Mouse (Mus musculus) liver, embryonic 14.5 days (tissue): Measurements from ENCODE around the gene Itga10. TPM values are rescaled to one million over a fixed set of nuclear protein-coding genes. Genes with fewer than 3 reads are reported as not detected.
A peak's percentile ranks its signal among the peaks of the same experiment; 100 is the strongest.
"Not testable (repeated sequence)": the region's sequence is repeated elsewhere in the genome, so short reads cannot be mapped to it uniquely, and the experiment has no call there.

Experiments
- ATAC-seq: fragments of 200-750 bp; cut with Nextera tagmentation; 2 replicates; pipeline ENCODE4 v1.8.0; 2017; ENCODE audit warnings: moderate number of reproducible peaks, mild to moderate bottlenecking, moderate library complexity; ENCODE audit not compliant: insufficient read depth
- DNase-seq, 3 experiments: peaks; one replicate each; pipeline ENCODE4 v3.0.0-alpha.2; 2012 to 2013; ENCODE audit warnings: low read depth in 3 of 3, low spot score in 3 of 3
- H3K27ac ChIP-seq: fragments of 300-500 bp; sonication (generic); 2 replicates; pipeline ENCODE4 v1.5.1; 2014; ENCODE audit warnings: moderate library complexity, mild to moderate bottlenecking, control low read depth, inconsistent platforms
- H3K27me3 ChIP-seq: fragments of 300-500 bp; sonication (generic); 2 replicates; pipeline ENCODE4 v1.6.1; 2014; ENCODE audit warnings: mild to moderate bottlenecking, low read length, moderate library complexity; ENCODE audit not compliant: control insufficient read depth, insufficient read depth
- H3K36me3 ChIP-seq: fragments of 300-500 bp; sonication (generic); replicated peaks from 2 replicates; pipeline ENCODE4 v1.6.1; 2014; ENCODE audit warnings: low read depth; ENCODE audit not compliant: control insufficient read depth, insufficient read depth
- H3K4me1 ChIP-seq, 2 experiments: fragments of 200-500 bp in 1 of 2; fragments of 300-500 bp in 1 of 2; sonication (generic) in 1 of 2; replicated peaks; 2 replicates each; pipeline ENCODE4 v1.6.1; 2012 to 2014; ENCODE audit warnings: antibody characterized with exemption in 1 of 2, inconsistent platforms in 1 of 2, low read length in 1 of 2; ENCODE audit not compliant: control insufficient read depth in 2 of 2, insufficient read depth in 2 of 2
- H3K4me2 ChIP-seq: fragments of 300-500 bp; sonication (generic); 2 replicates; pipeline ENCODE4 v1.6.1; 2014; ENCODE audit warnings: low read depth, mild to moderate bottlenecking, control low read depth, moderate library complexity
- H3K4me3 ChIP-seq, 2 experiments: fragments of 200-500 bp in 1 of 2; fragments of 300-500 bp in 1 of 2; sonication (generic) in 1 of 2; 2 replicates each; pipeline ENCODE4 v1.5.1; 2012 to 2014; ENCODE audit warnings: low read depth in 2 of 2, low read length in 2 of 2, mild to moderate bottlenecking in 2 of 2, control low read depth in 1 of 2, inconsistent platforms in 1 of 2, moderate library complexity in 1 of 2; ENCODE audit not compliant: insufficient read depth in 1 of 2
- H3K9ac ChIP-seq: fragments of 300-500 bp; sonication (generic); replicated peaks from 2 replicates; pipeline ENCODE4 v1.6.1; 2014; ENCODE audit warnings: mild to moderate bottlenecking, control low read depth, moderate library complexity
- H3K9me3 ChIP-seq: fragments of 300-500 bp; sonication (generic); 2 replicates; pipeline ENCODE4 v1.6.1; 2016; ENCODE audit warnings: low read length, mixed read lengths; ENCODE audit not compliant: control insufficient read depth
- CTCF ChIP-seq: IDR thresholded peaks from 2 replicates; pipeline ENCODE4 v1.5.1; 2016; ENCODE audit warnings: antibody characterized with exemption, low read depth, control low read depth
- EP300 ChIP-seq: IDR thresholded peaks from 2 replicates; pipeline ENCODE4 v1.6.1; 2016; ENCODE audit warnings: antibody characterized with exemption, low read depth
- WGBS: fragments of 180-500 bp; shearing (Covaris S2); extraction: QIAGEN DNeasy Blood & Tissue Kit; methylation state at CpG from one replicate; pipeline ENCODE4 v1.1.7; 2014; ENCODE audit not compliant: insufficient replicate concordance; 5-methylcytosine and 5-hydroxymethylcytosine counted together
- polyA plus RNA-seq, 2 experiments: library from polyadenylated mRNA; depleted of rRNA in 1 of 2; stranded (reverse) in 1 of 2; unstranded in 1 of 2; fragments of >200 nt; fragmentation: Nextera tagmentation in 1 of 2; extraction: Ambion mirVana in 1 of 2; gene quantifications; 2 replicates each; pipeline versions ENCODE4 v1.2.1 to v1.2.3; 2012 to 2014

Gene Itga10
- polyA plus RNA-seq, 2 experiments = 0.05 to 0.47 TPM

DNA sequence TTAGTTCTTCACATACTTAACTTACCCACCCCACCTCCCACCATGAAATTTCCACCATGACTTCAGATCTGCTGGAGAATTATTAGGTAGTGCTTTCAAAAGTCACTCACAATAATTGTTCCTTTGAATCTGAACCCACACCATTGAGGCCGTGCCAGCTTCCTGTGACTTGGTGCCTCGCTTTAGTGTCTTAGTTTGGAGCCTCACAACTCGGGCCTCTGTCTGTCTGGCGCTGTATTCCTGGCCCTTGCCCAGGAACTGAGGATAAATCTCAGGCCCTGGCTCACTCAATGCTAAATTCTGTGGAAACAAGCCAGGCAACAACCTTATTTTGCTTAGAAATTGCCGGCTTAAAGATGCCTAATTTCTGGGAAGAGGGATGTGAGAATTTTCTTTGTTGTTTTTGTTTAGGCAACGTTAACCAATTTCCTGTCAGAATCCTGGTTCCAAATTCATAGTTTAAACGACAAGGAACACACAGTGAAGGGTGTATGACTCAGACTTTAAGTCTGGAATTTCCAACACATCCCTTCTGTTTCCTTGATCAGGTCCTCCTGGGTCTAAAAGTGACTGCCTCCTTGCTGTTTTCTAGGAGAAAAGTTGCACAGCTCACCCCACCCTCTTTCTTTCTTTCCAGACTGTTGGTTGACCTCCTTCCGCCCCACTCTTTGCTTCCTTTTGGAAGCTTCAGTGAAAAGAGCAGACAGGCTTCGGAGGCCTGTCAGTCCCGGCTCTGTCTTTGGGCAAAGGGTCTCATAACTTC is 43.3 kb upstream of the Itga10 start:
- H3K27me3 ChIP-seq = peaks cover 54% of the 10 kb centered on the region
- no peak overlapping the region for H3K27ac ChIP-seq
- DNase-seq = no peak
- H3K36me3 ChIP-seq = no peaks in the 10 kb centered on the region
- peak overlapping the region in 1 of 2 experiments; percentile 3; a peak in 1 of 4 replicates for H3K4me3 ChIP-seq
- H3K4me1 ChIP-seq = no peaks in the 10 kb centered on the region
- no peak for ATAC-seq
- no peaks in the 10 kb centered on the region for H3K9me3 ChIP-seq
- WGBS = 51% methylated on average over 10 of the region's 10 CpGs
- no peak for TF ChIP-seq EP300
- TF ChIP-seq CTCF = no peak
- H3K4me2 ChIP-seq = peak overlapping the region; percentile 77
- no peak overlapping the region for H3K9ac ChIP-seq

- no peak for ATAC-seq
- no peak for DNase-seq
- no peak overlapping the region for H3K4me3 ChIP-seq
- H3K9me3 ChIP-seq = no peaks in the 10 kb centered on the region
- H3K27ac ChIP-seq = no peak overlapping the region
- no peak overlapping the region for H3K9ac ChIP-seq
- no peaks in the 10 kb centered on the region for H3K36me3 ChIP-seq
- TF ChIP-seq EP300 = no peak
- TF ChIP-seq CTCF = no peak
- H3K4me1 ChIP-seq = no peaks in the 10 kb centered on the region
- peaks cover 49% of the 10 kb centered on the region for H3K27me3 ChIP-seq
- WGBS = 48% methylated on average over 5 of the region's 5 CpGs
- H3K4me2 ChIP-seq = peak overlapping the region; percentile 26
Observed at GRCm38 (mm10) chr3:96602704-96603084, 42.7 kb upstream of the Itga10 start.

GRCm38 (mm10) chr3:96603311-96603710 is 42.1 kb upstream of the Itga10 start:
- 66% methylated on average over 5 of the region's 5 CpGs for WGBS
- no peak overlapping the region for H3K4me3 ChIP-seq
- DNase-seq (no peak), ATAC-seq (no peak)
- peaks cover 42% of the 10 kb centered on the region for H3K27me3 ChIP-seq
- H3K9ac ChIP-seq = no peak overlapping the region
- H3K4me1 ChIP-seq = no peaks in the 10 kb centered on the region
- no peak overlapping the region for H3K27ac ChIP-seq
- no peaks in the 10 kb centered on the region for H3K36me3 ChIP-seq
- no peaks in the 10 kb centered on the region for H3K9me3 ChIP-seq
- H3K4me2 ChIP-seq = no peak overlapping the region
- TF ChIP-seq EP300 = no peak
- TF ChIP-seq CTCF = no peak

DNA sequence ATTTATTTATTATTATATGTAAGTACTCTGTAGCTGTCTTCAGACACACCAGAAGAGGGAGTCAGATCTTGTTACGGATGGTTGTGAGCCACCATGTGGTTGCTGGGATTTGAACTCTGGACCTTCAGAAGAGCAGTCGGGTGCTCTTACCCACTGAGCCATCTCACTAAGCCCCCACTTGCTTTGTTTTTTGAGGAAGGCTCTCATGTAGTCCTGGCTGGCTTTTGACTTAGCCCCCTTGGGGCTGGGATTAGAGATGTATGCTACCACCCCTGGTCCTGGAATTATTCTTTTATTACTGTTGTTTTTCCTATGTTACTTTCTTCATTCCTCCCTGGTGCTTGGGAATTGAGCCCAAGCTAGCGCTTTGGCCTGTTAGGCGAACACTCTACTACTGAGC is 39.4 kb upstream of the Itga10 start:
- not testable (repeated sequence) for DNase-seq, ATAC-seq

GRCm38 (mm10) chr3:96606618-96607017 is 38.8 kb upstream of the Itga10 start:
- Histone ChIP-seq H3K4me1 (no peaks in the 10 kb centered on the region), H3K36me3 (no peaks in the 10 kb centered on the region), H3K9me3 (no peaks in the 10 kb centered on the region), H3K9ac (no peak overlapping the region), H3K27me3 (peaks cover 11% of the 10 kb centered on the region), H3K4me3 (no peak overlapping the region), H3K4me2 (no peak overlapping the region), H3K27ac (no peak overlapping the region)
- TF ChIP-seq EP300 (no peak), CTCF (no peak)
- no peak for DNase-seq
- WGBS = 64% methylated on average over 4 of the region's 4 CpGs
- no peak for ATAC-seq

More for the DNA sequence above, 39.4 kb upstream of the Itga10 start:
- not testable (repeated sequence) for H3K9ac ChIP-seq, H3K4me2 ChIP-seq, H3K4me3 ChIP-seq, H3K27ac ChIP-seq, H3K4me1 ChIP-seq, H3K9me3 ChIP-seq, H3K36me3 ChIP-seq
- WGBS = 67% methylated on average over 4 of the region's 4 CpGs
- H3K27me3 ChIP-seq = peaks cover 17% of the 10 kb centered on the region
